Mouse (Mus musculus) small intestine, adult 10 weeks (tissue): Measurements from ENCODE around the gene Nsmce4a. TPM values are rescaled to one million over a fixed set of nuclear protein-coding genes. Genes with fewer than 3 reads are reported as not detected.

ENCODE experiments used
- polyA plus RNA-seq: library from polyadenylated mRNA; stranded (reverse); fragments of 350-450 nt; fragmentation: Illumina TruSeq; extraction: RNeasy Lipid Tissue Mini Kit (QIAGEN cat#74804); gene quantifications from one replicate; pipeline ENCODE4 v1.2.3, GENCODE M21; 2014; ENCODE audit warnings: low replicate concordance

Gene Nsmce4a
- polyA plus RNA-seq: 220 TPM

DNA sequence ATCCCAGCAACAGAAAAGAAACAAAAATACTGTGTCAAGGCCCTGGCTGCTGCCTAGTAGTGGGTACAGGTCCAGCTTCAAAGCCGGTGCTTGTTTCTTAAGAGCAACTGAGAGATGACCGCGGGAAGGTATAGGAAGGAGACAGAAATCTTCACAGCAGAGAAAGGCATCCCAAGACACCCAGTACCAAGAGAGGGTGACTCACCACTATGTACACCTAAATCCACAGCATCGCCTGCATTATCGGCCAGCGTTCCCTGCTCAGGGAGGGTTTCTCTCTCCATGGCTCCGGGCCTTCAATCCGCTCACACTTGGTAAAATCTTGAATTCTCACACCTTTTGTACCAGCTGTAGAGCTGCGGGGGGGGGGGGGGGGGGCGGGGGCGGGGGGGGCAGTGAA is at the start of gene Nsmce4a:
Gene Nsmce4a, minus strand, starts transcription at position 298 of the 400 bp plus-strand sequence.

DNA sequence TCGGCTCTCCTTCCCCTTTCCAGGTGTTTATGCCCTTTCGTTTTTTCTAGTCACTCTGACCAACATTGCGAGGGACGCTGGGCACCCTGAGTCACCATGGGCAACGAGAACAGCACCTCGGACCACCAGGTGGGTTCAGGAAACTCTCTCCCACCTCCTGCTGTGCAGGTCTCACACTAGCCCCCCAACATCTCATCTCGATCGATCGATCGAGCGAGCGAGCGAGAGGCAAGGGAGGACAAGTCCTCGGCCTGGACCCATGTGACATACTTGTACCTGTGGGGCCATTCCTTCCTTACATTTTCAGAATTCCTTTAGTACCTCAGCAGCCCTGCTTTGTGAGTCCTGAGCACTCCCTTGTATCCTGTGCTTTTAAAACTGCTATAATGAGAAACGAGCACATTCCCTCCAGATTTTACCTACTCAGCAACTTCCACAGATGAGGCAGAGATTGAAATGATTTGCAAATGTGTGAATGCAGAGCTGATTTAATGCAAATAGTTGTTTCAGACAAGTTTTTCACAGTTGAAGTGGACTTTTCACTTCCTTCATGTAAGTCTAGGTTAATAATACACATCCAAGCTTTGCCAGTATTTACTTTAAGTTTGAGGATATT is 4.6 kb upstream of the Nsmce4a start, which contains the start of gene Tacc2:
Gene Tacc2, plus strand, starts transcription at position 51 of the 616 bp plus-strand sequence.

GRCm38 (mm10) chr7:130520049-130520425 is 52.9 kb downstream of the Nsmce4a start, which contains the start of gene Ate1:
Gene Ate1, minus strand, starts transcription at chr7:130520369.

Other genes starting within 250 kb of the Nsmce4a start
- 38.2 TPM for gene Ate1, start 52.7 kb downstream of the Nsmce4a start, polyA plus RNA-seq
- 9.8 TPM for gene Tacc2, start 4.3 kb upstream of the Nsmce4a start, polyA plus RNA-seq
- gene Btbd16, start 201.0 kb upstream of the Nsmce4a start, polyA plus RNA-seq: not detected